Mouse (Mus musculus) lung, postnatal 36 days (tissue): ENCODE data around the gene Pxk.

Source experiments
- DNase-seq: peaks from one replicate; pipeline ENCODE4 v3.0.0; 2022; ENCODE audit warnings: mixed read lengths

Pxk gene

DNA sequence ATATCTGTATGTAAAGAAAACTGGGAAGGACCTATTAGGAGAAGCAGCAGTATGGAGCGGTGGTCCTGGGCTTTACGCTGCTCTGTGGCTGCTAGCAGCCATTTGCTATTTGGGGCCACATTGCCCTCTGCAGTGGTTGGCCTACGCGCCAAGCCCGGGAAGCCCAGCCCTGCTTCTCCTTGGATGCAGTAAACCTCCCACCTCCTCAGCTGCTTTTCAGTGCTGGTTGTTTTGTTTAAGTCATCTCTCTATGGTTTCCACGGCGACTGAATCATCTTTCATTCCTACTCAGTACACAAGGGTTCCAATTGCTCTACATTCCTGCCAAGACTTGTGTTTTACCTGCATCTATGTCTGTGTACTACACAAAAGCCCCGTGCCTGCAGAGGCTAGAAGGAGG, 50.8 kb downstream of the Pxk start:
- no peak for DNase-seq

DNA sequence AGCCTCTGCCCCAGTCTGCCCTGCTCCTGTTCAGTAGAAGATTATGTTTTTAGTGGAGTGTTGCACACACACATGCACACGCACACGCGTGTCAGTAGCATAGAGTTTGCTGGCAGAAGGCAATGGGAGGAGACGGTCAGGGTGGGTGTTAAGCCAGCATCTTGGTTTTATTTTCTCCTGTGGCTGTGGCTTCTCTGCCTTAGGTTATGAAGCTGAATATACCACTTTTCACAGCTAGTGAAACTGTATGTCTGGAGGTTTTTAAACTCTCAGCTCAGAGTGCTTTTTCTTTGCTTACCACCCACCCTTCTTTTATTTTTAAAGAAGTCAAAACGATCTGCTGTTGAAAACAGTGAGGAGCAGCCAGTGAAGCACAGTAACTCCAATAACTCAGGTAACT, 53.7 kb downstream of the Pxk start:
- no peak for DNase-seq

DNA sequence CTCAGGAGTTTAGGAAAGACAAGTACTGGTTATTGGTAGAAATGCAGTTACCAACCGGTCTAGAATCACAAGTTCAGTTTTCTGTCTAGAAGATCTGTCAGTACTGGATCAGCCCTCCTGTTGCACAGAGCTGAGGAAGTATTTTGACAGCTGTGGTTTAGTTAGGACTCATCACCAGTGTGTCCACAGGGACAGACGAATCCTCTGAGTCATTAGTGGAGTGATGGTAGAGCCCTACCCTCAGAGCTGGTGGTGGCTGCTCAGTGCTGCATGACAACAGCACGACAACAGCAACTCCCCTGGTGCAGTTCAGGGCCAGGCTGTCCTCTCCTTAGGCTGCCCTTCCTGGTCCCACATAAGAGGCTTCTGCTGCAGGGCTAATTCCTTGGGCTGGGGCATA, 56.1 kb downstream of the Pxk start:
- DNase-seq, result no peak

DNA sequence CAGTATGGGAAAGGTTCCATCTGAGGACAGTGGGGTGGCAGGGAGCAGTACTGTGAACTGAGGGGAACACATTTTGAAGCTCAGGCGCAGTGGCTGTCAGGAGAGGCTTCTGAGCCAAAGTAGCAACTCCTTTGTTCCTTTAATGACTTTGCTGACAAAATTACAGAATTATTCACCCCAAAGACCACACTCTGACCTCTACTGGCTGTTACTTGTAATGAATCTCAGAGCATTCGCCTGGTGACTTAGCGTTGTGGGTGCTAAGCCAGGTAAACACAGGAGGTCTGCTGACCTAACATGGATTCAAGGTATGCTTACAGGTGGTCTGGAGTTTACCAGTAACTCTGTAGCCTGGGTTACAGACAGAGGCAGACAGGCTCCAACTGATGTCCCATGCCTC, 58.9 kb downstream of the Pxk start:
- DNase-seq, result peak; percentile 19

DNA sequence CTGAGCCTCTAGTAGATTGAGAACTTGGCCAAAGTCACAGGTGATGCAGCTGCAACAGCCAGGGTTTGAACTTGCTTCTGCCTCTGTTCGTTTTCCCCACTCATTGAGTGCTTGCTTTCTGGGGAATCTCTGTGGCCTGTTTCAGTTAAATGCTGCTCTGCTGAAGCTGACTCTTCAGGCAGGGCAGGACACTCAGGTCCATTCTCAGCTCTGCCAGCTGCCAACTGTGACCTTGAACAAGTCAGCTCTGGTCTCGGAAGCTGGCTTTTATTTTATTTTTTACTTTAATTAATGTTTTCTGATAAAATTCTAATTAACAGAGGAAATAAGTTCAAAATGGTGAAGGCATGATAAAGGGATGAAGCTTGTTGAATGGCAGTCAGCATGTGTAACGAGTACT, 60.7 kb downstream of the Pxk start:
- no peak for DNase-seq

DNA sequence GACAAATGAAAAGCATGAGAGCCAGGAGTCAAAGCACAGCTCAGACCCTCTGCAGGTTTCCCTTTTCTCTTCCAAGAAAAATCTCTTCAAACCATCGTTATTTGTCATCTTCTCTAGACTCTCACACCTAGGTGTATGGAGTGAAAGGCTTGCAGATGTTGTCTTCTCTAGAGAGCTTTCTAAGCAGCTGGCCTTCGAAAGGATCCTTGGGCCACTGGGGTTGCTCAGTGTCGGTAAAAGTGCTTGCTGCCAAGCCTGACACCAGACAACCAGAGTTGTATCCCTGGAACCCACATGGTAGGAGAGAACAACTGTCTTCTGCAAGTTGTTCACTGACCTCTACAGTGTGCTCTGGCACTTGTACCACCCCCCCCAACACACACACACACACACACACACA, 61.1 kb downstream of the Pxk start:
- no peak for DNase-seq

DNA sequence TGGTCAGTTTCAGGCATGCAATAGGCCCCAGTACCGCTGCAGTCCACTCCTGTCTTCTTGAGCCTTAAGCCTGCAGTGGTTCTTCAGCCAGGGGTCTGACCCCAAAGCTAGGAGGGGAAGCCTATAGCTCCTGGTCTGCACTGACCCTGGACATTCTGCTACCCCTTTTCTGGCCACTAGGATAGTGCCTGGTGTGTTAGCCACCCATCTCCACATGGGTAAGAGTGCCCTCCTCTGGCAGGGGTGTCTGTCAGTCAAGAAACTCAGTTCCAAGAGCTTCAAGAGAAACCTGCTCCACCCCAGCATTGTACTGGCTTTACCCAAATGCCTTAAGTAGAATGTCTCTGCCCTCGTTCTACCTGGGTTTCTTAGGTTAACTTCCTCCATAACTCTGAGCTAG, 63.8 kb downstream of the Pxk start:
- DNase-seq, result peak; percentile 58

DNA sequence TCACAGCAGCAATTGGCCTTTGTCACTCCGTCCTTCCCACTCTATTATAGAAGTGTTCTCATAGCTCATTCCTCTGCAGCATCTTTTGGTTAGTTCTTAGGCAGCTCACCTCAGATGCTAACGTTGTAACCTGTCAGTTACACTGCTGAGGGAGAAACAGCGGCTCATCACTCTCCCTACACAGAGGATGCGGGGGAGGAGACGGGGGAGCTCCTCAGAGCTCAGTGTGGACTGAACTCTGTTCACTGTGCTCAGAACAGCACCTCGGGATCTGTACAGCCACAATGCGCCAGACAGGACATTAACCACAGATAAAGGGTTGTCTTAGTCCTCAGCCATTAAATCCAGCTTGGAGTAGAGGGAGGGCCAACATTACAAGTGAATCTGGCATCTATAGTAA, 66.5 kb downstream of the Pxk start:
- no peak for DNase-seq

DNA sequence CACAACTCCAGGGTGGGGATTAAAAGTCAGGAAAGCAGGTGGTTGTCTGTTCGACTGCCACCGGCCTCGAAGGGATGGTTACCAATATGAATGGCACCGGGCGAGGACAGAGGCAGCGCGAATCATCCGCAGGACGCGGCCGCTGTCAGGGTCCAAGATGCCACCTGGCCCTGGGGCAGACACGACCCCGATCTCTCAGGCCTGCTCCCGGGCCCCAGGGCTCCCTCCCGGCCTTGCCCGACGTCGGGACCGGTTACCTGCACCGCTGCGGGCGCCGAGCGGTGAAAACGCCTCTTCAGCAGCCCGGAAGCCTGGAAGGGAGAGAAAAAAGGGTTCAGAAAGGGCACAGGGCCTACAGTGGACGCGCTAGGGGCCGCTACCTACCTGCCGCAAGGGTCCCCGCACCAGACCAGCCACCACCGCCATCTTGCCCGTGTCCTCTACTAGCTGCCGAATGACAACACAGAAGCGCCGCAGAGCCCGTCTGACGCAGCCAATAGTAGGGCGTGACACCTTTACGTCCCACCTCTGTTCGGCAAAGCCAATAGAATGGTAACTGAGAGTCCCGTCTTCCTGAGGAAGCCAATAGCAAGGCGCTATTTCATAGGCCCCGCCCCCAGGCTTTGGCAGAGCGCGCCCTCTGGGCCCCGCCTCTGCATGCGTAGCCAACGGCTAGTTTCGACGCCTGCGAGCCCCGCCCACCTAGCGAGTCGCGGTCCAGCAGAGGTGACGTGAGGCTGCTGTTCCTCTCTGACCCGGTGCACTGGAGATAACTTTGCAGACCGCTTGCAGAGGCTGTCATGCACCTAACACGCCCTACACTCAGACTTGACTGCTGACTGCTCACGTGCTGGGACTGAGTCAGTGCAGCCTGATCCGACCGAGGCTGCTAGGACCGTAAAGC, 74.7 kb downstream of the Pxk start, which contains the start of gene Pdhb:
Gene Pdhb, minus strand, starts transcription at position 519 of the 904 bp plus-strand sequence.
- DNase-seq, result peak; percentile 100

DNA sequence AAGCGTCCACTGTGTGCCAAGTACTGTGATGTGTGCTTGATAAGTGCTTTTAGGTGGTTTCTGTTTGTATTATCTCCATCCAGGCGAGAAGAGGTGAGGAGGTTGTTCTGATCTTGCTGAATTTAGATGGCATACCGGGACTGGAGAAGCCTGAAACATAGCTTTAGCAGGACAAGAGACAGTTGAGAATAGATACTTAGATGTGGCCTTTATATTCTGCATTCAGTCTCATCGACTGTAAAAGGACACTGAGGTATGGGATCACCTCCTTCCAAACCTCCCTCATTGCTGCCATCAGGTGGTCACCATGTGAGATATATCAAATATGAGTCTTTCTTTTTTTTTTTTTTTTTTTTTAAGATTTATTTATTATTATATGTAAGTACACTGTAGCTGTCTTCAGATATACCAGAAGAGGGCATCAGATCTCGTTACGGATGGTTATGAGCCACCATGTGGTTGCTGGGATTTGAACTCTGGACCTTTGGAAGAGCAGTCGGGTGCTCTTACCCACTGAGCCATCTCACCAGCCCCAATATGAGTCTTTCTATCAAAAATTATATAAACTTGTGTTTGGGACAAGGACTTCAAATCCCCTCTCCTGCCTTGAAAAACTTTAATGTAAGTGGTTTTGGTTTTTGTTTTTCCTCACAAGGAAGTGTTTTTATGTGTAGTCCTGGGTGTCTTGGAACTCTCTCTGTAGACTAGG, 75.7 kb downstream of the Pxk start:
- DNase-seq, result peak; percentile 55

DNA sequence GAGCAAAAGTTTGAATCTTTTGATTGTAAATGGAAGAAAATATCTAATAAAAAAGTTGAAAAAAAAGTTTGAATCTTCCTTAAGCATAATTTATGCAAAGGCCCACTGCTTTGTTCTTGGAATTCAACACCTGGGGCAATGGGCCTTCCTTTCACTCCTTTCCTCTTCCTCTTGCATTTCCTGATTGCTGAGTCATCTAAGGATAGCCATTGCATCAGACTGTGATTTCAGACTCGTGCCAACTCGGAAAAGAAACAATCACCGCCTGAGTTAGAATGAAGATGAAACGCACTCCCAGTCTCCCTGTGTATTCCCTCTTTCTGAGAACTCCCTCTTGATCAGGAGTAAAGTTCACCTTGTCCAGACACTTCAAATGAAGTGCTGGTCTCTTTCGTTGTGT, 76.6 kb downstream of the Pxk start:
- DNase-seq, result peak; percentile 16

DNA sequence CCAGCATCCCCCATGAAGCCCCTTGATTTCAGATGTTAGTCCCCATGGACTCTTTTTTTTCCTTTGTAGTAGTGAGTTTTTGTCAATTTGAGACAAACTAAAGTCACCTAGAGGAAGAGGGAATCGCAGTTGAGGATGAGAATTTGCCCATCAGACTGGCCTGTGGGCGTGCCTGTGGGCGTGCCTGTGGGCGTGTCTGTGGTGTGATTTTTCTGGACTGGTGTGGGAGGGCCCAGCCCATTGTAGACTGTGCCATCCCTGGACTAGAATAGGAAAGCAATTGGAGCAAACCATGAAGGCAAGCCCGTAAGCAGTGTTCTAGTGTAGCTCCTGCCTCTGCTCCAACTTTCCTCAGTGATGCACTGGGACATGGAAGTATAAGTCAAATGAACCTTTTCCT, 78.2 kb downstream of the Pxk start:
- peak; percentile 25 for DNase-seq

DNA sequence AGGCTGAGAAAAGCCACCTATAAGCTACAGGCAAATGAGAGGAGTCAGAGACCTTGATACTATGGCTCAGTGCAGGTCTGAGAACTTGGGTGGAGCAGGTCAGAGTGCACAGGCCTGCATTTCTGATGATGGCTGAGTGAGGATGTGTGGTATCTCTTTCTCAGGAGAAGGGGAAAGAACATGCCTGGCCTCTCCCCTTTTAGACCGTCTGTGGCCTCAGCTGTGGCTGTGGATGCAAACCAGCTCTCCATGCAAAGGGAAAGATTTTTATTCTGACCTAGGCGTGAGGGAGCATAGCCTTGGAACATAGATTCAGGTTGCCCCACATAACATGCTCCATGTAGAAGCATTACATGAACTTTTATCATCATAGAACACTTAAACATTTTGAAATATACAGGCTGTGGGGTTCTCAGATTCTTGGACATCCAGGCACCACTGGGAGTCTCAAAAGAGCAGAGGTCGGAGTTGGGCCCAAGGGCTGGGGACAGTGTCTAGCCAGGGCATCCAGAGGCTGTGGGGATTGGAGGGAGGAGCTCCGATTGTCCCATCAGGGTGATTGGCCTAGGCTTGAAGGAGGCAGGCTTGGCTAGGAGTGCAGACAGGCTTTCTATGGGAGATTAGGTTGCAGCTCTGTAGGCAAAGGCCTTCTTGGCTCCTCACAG, 82.5 kb downstream of the Pxk start:
- DNase-seq, result no peak

DNA sequence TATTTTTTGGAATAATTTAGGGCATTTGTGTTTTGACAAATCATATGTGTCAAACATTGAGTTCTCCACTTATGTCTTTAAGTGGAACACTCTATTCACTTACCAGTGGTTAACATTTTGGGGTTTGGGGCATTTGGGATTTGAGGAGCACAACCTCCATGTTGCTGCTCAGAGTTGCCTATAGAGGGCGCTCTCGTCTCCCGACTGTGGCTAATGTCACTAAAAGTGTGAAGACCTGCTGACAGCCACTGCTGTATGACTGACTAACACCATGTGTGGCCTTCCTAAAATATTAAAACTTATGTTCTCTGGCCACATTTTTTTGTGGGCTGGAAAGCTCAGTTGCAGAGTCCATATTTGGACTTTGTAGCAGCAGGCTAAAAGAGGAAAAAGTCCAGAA, 85.3 kb downstream of the Pxk start:
- DNase-seq, result no peak

DNA sequence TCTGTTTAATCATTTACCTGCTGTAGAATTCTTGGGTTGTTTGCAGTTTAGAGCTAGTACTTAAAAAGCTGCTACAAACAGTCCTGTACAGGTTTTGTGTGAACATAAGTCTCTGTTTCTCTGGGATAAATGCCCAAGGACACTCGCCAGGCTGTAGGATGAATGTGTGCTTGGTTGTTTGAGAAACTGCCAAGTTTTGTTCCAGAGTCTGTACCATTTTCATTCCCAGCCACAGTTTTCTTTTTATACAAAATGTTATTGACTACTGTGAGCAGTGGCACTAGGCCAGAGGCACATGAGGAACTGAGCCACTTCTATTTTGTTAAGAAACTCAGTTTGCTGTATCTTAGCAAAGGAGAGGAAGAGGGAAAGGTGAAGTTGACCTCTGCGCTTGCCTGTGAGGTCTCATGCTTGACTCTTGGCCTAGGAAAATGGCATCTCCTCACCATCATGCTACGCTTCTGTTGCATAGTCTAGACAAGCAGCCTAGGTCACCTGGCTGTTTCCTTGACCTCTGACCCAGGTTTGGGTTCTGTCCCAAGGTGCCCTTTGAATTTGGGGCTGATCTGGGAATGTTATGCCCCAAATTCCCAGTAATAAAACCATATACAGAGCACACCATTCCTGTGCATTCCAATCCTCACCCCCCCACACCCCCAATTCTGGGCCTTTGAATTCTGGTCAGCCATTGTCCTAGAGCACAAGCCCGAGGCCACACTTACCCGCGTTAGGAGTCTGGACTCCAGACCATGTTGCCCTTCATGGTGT, 88.5 kb downstream of the Pxk start:
- DNase-seq, result peak; percentile 27

DNA sequence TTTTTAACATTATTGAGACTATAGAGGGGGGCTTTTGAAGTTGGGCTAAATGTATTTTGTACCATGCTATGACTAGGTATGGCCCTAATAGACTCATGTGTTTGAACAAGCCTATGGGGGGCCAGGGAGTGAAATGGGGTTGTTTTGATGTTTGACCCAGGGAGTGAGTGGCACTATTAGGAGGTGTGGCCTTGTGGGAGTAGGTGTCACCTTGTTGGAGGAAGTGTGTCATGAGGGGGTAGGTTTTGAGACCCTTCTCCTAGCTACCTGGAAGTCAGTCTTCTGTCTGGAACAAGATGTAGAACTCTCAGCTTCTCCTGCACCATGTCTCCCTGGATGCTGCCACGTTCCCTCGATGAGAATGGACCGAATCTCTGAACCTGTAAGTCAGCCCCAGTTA, 92.5 kb downstream of the Pxk start:
- DNase-seq, result no peak

DNA sequence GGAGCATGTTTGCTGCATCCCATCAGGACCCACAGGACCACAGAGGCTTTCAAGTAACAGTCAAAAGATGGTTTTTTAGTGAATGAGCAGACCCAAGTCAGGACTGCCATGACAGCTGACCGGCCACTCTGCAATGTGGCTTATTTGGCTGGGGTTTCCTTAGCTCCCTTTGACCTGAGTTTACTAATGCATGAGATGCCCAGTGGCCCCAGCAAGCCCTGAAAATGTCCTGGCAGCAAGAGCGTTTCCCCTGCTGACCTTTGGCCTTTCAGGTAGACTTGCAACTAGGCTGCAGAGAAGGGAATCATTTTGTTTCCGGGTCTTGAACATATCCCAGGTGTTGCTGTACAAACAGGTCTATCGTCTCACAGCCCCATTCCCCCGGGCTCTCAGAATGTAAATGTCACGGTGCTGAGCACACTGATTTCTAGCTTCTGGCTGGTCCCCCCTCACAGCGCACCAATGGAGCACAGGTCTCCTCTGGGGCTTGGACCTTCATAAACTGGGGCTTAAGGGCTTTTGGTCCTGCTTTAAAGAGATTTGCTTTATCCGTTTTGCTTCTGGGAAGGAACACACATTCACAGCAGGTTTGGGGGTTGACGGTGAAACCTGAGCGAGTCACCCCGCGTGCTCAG, 93.4 kb downstream of the Pxk start:
- no peak for DNase-seq

DNA sequence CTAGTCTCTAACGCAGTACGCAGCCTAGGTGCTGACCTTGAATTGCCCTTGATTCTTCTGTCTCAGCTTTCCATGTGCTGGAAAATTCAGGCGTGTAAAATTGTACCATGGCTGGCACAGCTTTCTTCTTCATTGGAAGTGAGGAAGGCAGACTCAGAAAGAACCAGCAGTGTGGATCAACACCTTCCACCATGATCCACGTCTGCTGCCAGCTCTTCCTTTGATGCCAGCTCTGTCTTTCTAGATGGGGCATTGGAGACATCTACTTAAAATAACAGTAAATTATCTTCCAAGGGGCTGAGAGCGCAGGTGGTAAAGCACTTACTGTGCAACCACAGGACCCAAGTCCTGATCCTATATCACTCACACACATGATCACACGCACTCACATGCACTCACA, 94.7 kb downstream of the Pxk start:
- no peak for DNase-seq

DNA sequence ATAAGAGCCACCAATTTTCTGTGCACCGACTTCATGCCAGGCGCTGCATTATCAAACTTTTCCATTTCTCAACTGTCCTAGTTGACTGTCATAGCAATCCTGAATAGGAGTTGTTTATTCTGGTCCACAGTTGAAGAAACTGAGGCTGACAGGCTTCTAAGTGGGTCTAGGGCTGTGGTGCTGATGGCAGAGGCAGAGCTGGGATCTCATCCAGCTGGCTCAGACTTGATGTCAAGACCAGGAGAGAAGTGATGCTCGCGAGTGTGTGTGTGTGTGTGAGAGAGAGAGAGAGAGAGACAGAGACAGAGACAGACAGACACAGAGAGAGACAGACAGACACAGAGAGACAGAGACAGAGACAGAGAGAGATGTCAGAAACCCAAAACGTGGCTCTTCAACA, 102.8 kb downstream of the Pxk start:
- DNase-seq, result no peak

DNA sequence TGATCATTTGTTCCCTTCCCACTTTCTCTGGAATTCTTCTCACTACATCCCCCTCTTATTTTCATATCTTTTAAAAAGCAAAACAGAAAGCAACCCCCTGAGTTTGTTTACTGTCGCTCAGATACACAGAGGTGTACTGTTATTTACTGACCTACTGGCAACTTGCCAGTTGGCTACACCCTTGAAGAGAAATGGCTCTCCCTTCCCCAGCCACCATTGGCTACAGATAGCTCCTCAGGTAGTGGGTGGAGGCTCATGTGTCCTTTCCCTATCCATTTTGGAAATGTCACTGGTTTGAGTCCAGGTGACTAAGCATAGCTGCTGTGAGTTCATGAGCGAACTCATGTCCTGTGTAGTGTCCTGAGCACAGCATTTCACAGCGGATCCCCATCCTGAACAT, 103.7 kb downstream of the Pxk start:
- peak; percentile 10 for DNase-seq

DNA sequence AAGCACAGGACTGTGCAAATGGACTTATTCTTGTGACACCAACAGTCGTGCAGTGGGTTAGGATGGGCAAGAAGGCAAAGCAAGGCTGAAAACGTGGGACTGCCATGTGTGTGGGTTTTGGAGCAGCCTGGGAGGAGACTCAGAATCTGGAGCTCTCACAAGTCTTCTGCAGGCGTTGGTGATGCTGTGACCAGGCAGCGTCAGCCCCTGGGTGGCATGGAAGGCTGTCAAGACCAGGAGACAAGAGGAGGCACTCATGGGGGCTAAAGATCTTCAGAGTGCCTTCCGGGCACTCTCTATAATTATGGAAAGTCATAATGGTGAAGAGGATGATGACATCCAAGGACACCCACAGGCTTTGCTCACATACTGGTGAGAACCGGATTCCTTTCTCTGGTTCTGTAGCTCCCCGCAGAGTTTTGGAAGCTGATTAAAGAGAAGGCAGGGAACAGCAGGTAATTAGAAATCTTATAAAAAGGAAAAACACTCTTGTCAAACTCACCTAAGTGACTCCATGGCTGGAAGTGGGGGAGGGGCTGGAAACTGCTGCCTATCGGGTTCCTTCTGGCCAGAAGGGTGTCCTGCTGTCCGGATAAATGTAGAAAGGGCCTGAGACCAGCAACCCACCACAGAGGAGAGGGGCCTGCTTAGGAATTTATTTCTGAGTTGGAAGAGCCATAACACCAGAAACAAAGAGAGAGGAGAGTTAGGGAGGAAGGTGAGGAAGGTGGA, 108.3 kb downstream of the Pxk start:
- DNase-seq, result no peak

DNA sequence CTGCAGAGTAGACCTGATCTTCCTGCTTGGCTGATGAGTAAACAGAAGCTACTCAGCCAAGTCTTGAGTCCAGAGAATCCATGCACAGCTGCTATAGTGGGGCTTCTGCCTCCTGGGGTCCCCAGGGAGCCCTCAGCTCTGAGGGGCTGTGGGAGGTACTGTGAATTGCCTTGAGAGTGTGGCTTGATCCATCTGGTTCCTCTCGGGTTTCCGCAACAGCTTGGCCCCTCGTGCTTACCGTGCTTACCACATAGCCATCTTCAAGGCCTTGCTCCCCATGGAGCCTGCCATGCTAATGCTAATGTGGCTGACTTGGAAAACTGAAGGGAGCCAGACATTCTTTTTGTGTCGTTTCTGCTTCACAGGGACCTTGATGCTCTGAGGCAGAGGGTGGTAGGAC, 109.1 kb downstream of the Pxk start:
- DNase-seq, result no peak
